Mouse (Mus musculus) testis, postnatal 14 days (tissue): Measurements from ENCODE around the gene Gm3159.
"Not testable (repeated sequence)": the region's sequence is repeated elsewhere in the genome, so short reads cannot be mapped to it uniquely, and the experiment has no call there.

ENCODE experiments used
- DNase-seq: peaks from one replicate; pipeline ENCODE4 v3.0.0; 2021; ENCODE audit warnings: low spot score

The Gm3159 gene

GRCm38 (mm10) chr14:4397226-4397625, at the start of gene Gm3159:
Gm3159 (plus strand) TSS chr14:4397526.
- DNase-seq, result not testable (repeated sequence)

GRCm38 (mm10) chr14:4368991-4369390, 28.3 kb upstream of the Gm3159 start:
- not testable (repeated sequence) for DNase-seq

DNA sequence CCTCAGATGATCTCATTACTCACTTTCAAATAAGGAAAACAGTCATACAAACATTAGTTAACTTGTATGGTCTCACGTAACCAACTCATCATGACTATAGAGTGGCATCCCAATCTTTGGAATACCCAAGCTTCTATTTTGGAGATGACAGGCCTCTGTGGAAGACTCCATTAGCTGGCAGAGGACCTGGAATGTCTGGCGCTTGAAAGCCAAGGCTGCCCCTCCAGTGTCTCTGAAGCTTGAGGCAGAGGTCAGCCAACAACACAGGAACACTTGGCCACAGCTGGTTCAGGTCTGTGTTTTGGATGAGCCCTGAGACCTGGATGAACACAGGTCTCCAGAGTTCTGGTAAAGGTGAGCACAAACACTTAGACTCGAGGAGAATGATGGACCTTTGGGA, 27.6 kb upstream of the Gm3159 start:
- DNase-seq, result not testable (repeated sequence)

GRCm38 (mm10) chr14:4377871-4378270, 19.5 kb upstream of the Gm3159 start:
- peak; percentile 9 for DNase-seq

DNA sequence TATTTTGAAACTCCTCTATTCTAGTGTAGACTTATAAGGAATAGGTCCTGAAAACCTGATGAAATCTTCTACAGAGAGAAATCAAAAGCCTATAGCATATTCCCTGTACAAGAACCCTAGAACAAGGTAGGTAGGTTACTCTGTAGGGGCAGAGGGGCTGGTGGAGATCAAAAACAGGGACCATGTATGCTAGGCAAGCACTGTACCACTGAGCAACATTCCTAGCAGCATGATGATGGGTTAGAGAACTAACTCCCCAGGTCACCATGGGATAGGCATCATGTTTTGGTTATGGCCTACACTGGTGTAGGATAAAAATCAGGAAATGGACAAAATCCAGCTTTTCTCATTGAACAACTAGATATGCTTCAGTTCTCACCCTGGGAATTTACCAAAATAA, 11.7 kb upstream of the Gm3159 start:
- DNase-seq, result not testable (repeated sequence)

DNA sequence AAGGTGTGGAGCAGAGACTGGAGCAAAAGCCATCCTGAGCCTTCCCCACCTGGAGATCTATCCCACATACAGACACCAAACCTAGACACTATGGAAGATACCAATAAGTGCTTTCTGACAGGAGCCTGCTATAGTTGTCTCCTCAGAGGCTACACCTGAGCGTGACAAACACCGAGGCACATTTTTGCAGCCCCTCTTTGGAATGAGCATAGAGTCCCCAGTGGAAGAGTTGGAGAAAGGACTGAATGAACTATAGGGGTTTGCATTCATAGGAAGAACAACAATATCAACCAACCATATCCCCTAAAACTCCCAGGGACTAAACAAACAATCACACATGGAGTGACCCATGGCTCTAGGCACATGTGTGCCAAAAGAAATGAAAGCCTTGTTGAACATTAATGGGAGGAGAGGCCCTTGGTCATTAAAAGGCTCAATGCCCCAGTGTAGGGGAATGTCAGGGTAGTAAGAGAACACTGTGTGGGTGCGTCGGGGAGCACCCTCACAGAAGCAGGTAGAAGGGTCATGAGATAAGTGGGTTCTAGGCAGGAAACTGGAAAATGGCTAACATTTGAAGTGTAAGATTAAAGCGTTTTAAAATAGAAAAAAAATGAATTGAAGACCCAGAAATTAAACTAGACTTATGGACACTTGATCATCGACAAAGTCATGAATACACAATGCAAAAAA, 4.3 kb upstream of the Gm3159 start:
- DNase-seq, result not testable (repeated sequence)

GRCm38 (mm10) chr14:4398624-4399023, 1.3 kb downstream of the Gm3159 start:
- not testable (repeated sequence) for DNase-seq

DNA sequence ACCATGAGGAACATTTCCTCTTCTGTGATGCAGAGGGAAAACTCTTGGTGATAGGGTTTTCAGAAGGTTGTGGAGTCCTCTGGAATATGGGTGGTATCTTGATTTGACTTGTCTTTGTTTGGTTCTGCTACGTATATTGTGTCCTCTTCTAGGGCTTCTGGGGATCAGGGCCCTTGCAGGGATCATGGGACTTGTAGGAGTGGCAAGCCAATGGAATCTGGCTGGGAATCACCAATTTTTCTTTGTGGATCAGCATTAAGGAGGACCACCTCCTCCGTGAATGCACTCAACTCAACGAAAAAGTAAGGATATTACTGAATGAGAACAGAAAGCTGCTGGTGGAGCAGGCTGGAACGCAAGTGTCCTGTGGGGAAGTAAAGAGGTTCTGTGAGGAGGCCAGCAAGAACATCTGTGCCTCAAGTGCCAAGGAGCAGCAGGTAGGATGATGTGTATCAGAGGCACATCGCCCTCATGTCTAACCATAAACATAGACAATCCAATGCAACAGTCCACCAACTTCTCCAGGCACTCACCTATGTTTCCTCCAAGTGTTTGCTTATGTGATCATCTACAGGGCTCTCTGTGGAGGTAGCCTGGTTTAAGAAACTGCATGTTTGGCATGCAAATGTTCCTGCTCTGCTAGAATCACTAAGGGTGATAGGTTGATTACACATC, 2.9 kb downstream of the Gm3159 start:
- DNase-seq, result not testable (repeated sequence)

DNA sequence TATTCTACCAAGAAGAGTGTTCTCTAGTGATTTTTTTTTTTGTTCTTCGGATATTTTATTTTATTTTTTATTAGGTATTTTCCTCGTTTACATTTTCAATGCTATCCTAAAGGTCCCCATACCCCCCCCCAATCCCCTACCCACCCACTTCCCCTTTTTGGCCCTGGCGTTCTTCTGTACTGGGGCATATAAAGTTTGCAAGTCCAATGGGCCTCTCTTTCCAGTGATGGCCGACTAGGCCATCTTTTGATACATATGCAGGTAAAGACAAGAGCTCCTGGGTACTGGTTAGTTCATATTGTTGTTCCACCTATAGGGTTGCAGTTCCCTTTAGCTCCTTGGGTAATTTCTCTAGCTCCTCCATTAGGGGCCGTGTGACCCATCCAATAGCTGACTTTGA, 3.9 kb downstream of the Gm3159 start:
- not testable (repeated sequence) for DNase-seq

DNA sequence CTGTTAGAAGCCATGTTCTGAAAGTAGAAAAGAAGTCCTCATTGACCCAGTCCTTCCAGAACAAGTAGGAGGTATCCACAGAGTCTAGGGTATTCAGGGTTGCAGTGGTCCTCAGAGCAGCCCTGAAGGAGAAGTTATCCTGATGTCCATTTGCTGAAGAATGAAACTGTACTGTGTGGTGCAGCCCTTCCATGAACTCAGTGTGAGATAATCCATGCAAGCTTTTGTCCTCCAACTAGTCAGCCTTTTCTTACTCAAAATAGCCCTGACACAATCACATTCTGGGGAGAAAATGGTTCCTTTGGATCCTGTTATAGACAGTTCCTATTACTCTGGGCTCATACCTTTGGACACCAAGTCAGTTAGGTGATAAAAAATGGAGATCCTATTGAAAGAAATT, 6.5 kb downstream of the Gm3159 start:
- not testable (repeated sequence) for DNase-seq

GRCm38 (mm10) chr14:4409939-4410338, 12.6 kb downstream of the Gm3159 start:
- DNase-seq, result not testable (repeated sequence)

DNA sequence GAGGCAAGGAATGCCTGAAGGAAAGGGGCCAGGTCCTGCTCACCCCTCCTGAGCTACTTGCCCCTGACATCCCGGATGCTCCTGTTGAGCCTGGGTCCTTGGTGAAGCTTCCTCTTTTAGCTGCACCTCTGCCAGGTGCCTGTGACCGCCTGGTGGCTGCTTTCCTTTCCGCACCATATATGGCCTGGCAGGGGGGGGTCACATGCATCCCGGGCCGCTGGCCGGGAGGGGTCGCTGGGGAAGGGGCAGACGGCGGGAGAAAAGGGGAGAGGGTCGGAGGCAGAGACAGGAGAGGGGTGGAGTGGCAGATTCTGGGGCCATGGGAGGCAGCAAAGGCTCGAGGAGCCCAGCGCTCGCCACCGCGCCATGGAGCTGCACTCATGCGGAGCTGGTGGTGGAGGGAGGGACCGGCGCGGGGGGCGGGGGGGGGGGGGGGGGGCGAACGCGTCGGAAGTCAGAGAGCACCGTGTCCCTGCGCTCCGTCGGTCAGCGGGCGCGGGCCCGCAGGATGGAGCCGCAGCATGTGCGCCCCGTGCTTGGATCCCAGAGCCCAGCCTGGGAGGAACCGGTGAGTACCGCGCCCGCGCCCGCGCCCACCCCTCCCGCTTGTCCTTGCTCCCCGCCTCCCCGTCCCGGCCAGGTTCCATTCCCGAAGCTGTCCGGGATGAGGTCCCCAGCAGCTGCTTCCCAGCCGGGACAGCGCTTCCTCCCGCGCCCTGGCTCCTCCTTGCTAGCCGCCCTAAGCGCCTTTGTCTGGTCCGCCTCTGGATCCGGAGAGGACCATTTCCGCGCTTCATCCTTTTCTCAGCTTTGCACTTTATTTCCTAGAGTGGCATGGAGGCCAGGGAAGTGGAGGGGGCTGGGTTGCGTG, 17.9 kb downstream of the Gm3159 start, which contains the start of gene Gm3164:
Gm3164 (plus strand) TSS at position 484 of the 871 bp plus-strand sequence.
- peak; percentile 38 for DNase-seq

- not testable (repeated sequence) for DNase-seq
These were observed 33.4 kb downstream of the Gm3159 start, which contains the start of gene Gm3173 for GRCm38 (mm10) chr14:4430692-4431091. Gm3173 (plus strand) TSS chr14:4430992.
